Comparison of ENCODE assay signal across 9 mouse cellular contexts in the genomic region with DNA sequence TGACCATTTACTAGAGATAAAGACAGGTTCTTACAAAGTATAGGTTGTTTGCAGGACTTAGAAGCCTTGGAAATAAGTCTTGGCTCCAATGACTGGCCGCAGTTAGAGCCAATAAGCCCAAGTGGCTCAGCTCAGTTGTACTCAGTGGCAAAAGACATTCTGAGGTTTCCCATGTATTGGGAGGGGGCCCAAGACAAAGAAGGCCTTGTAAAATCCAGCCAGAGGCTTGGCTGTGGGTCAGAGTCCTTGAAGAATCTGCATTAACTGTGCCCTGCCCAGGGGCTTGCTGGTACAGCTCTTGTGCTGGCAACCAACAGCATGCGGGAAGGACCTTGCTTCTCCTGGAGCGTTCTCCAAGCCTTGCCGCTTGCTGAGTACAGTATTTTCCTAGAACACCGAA.
DNase-seq lines count a peak whose midpoint lies in the region; ATAC-seq lines count a peak whose summit lies in the region.
"Had no signal": no experiment of that assay in that cellular context is flagged by ENCODE, and none has a peak within 500 bp of the region (broad histone marks: within the 10 kb centered on the region; RNA-seq: fewer than 3 reads in every experiment).

No protein-coding gene starts in this region.

- H3K27me3 ChIP-seq in hindbrain, embryonic 14.5 days (ENCODE audit: control insufficient read depth, insufficient read depth, low read length) = no peaks in the 10 kb centered on the region
- no peaks in the 10 kb centered on the region for H3K27me3 ChIP-seq in hindbrain, embryonic 12.5 days
- H3K27me3 ChIP-seq in midbrain, embryonic 16.5 days (ENCODE audit: control insufficient read depth, insufficient read depth, low read depth, low read length) = no peaks in the 10 kb centered on the region
- H3K27me3 ChIP-seq in midbrain, embryonic 13.5 days = no peaks in the 10 kb centered on the region
- no peaks in the 10 kb centered on the region for H3K27me3 ChIP-seq in intestine, embryonic 16.5 days (replicated peaks; ENCODE audit: control insufficient read depth, insufficient read depth, low read length)

- H3K4me1 ChIP-seq in hindbrain, embryonic 14.5 days (replicated peaks; ENCODE audit: control insufficient read depth, insufficient read depth, low read length) = no peaks in the 10 kb centered on the region
- no peaks in the 10 kb centered on the region for H3K4me1 ChIP-seq in hindbrain, embryonic 12.5 days
- no peaks in the 10 kb centered on the region for H3K4me1 ChIP-seq in midbrain, embryonic 16.5 days (ENCODE audit: control insufficient read depth, insufficient read depth, low read length)
- no peaks in the 10 kb centered on the region for H3K4me1 ChIP-seq in midbrain, embryonic 13.5 days (replicated peaks)
- no peaks in the 10 kb centered on the region for H3K4me1 ChIP-seq in intestine, embryonic 16.5 days (ENCODE audit: control insufficient read depth, insufficient read depth, low read length)

- no peaks in the 10 kb centered on the region for H3K36me3 ChIP-seq in hindbrain, embryonic 14.5 days (replicated peaks; ENCODE audit: control insufficient read depth, insufficient read depth)
- no peaks in the 10 kb centered on the region for H3K36me3 ChIP-seq in hindbrain, embryonic 12.5 days
- H3K36me3 ChIP-seq in midbrain, embryonic 16.5 days (ENCODE audit: control insufficient read depth, insufficient read depth, low read length) = no peaks in the 10 kb centered on the region
- no peaks in the 10 kb centered on the region for H3K36me3 ChIP-seq in midbrain, embryonic 13.5 days
- no peaks in the 10 kb centered on the region for H3K36me3 ChIP-seq in intestine, embryonic 16.5 days (ENCODE audit: control insufficient read depth, insufficient read depth, low read length)

- no peak overlapping the region for H3K4me2 ChIP-seq in hindbrain, embryonic 14.5 days (replicated peaks)
- no peak overlapping the region for H3K4me2 ChIP-seq in hindbrain, embryonic 12.5 days (replicated peaks)
- H3K4me2 ChIP-seq in midbrain, embryonic 16.5 days (ENCODE audit: low read length) = no peak overlapping the region
- H3K4me2 ChIP-seq in midbrain, embryonic 13.5 days (replicated peaks) = no peak overlapping the region
- no peak overlapping the region for H3K4me2 ChIP-seq in intestine, embryonic 16.5 days (ENCODE audit: low read depth, low read length)

- DNase-seq in hindbrain, embryonic 14.5 days (ENCODE audit: low spot score) = no peak
- peak; percentile 29 to 34 for DNase-seq in right cerebral cortex, postnatal 36 days (ENCODE audit: low spot score in 2 of 2)
- DNase-seq in kidney, postnatal 10 days = no peak
- DNase-seq: kidney, postnatal 14 days had no signal

- ATAC-seq in hindbrain, embryonic 14.5 days (ENCODE audit: low FRiP score) = peak; percentile 72; the same call in 1 of the 2 replicates
- no peak for ATAC-seq in hindbrain, embryonic 12.5 days (ENCODE audit: low FRiP score)
- peak; percentile 75; the same call in 1 of the 2 replicates for ATAC-seq in midbrain, embryonic 16.5 days
- no peak for ATAC-seq in midbrain, embryonic 13.5 days
- peak; percentile 71 for ATAC-seq in intestine, embryonic 16.5 days

- no peak overlapping the region for H3K9ac ChIP-seq in hindbrain, embryonic 14.5 days
- no peak overlapping the region for H3K9ac ChIP-seq in hindbrain, embryonic 12.5 days
- no peak overlapping the region for H3K9ac ChIP-seq in midbrain, embryonic 16.5 days (ENCODE audit: low read depth, low read length)
- H3K9ac ChIP-seq in midbrain, embryonic 13.5 days (replicated peaks) = no peak overlapping the region
- H3K9ac ChIP-seq in intestine, embryonic 16.5 days (ENCODE audit: low read depth, low read length) = no peak overlapping the region
- H3K9ac ChIP-seq: liver, embryonic 14.5 days had no signal

- 0 out of 2 replicates have a peak, but pooled peaks cover 4% of the 10 kb centered on the region for H3K9me3 ChIP-seq in hindbrain, embryonic 14.5 days (ENCODE audit: control insufficient read depth, low read length)
- 0 out of 2 replicates have a peak, but pooled peaks cover 3% of the 10 kb centered on the region for H3K9me3 ChIP-seq in hindbrain, embryonic 12.5 days (replicated peaks)
- H3K9me3 ChIP-seq in midbrain, embryonic 16.5 days (replicated peaks; ENCODE audit: control insufficient read depth, low read length, poor library complexity, severe bottlenecking) = no peaks in the 10 kb centered on the region
- H3K9me3 ChIP-seq in midbrain, embryonic 13.5 days = no peaks in the 10 kb centered on the region
- no peaks in the 10 kb centered on the region for H3K9me3 ChIP-seq in intestine, embryonic 16.5 days (ENCODE audit: control insufficient read depth, low read length)

- no peak overlapping the region for H3K27ac ChIP-seq in hindbrain, embryonic 14.5 days
- H3K27ac ChIP-seq in hindbrain, embryonic 12.5 days = no peak overlapping the region
- H3K27ac ChIP-seq in midbrain, embryonic 16.5 days (ENCODE audit: low read length) = no peak overlapping the region
- H3K27ac ChIP-seq in midbrain, embryonic 13.5 days = no peak overlapping the region
- no peak overlapping the region for H3K27ac ChIP-seq in intestine, embryonic 16.5 days (ENCODE audit: low read length)
- H3K27ac ChIP-seq: liver, embryonic 14.5 days had no signal

- 89% methylated on average over 5 of the region's 5 CpGs for WGBS in hindbrain, embryonic 14.5 days
- WGBS in hindbrain, embryonic 12.5 days = 91% methylated on average over 5 of the region's 5 CpGs
- WGBS in midbrain, embryonic 16.5 days = 89% methylated on average over 5 of the region's 5 CpGs
- 96% methylated on average over 5 of the region's 5 CpGs for WGBS in midbrain, embryonic 13.5 days
- 83% methylated on average over 5 of the region's 5 CpGs for WGBS in intestine, embryonic 16.5 days

- H3K4me3 ChIP-seq in hindbrain, embryonic 14.5 days (replicated peaks; ENCODE audit: low read length) = no peak overlapping the region
- no peak overlapping the region for H3K4me3 ChIP-seq in hindbrain, embryonic 12.5 days
- H3K4me3 ChIP-seq in midbrain, embryonic 16.5 days (ENCODE audit: low read depth, low read length) = no peak overlapping the region
- H3K4me3 ChIP-seq in midbrain, embryonic 13.5 days (replicated peaks) = no peak overlapping the region
- H3K4me3 ChIP-seq in intestine, embryonic 16.5 days (ENCODE audit: low read length) = no peak overlapping the region

Comparison
In these comparisons a context has a peak if more than half of its experiments do, and no peak if none do; other contexts are left out.
1. ATAC-seq: peak in hindbrain, embryonic 14.5 days (single experiment), midbrain, embryonic 16.5 days (single experiment) and intestine, embryonic 16.5 days (single experiment); none in hindbrain, embryonic 12.5 days (single experiment) and midbrain, embryonic 13.5 days (single experiment).
2. DNase-seq: peak in right cerebral cortex, postnatal 36 days (2 of 2); none in hindbrain, embryonic 14.5 days (single experiment) and kidney, postnatal 10 days (single experiment).